Mouse (Mus musculus): Measurements from ENCODE around the gene Epb42.
"Not testable (repeated sequence)": the region's sequence is repeated elsewhere in the genome, so short reads cannot be mapped to it uniquely, and the experiment has no call there.

GRCm38 (mm10) chr2:121038851-121039250 is 2.0 kb upstream of the Epb42 start:
- TF ChIP-seq CTCF (IDR thresholded peaks at IDR 0.05; ENCODE audit: extremely low read depth, insufficient read depth, insufficient read length, insufficient replicate concordance); POLR2A (IDR thresholded peaks at IDR 0.05; ENCODE audit: low read depth, low read length): not testable (repeated sequence)
